Mouse (Mus musculus) hindbrain, embryonic 11.5 days (tissue): ENCODE results near the gene Rassf2. TPM values are rescaled to one million over a fixed set of nuclear protein-coding genes. Genes with fewer than 3 reads are reported as not detected.
A peak's percentile ranks its signal among the peaks of the same experiment; 100 is the strongest.

Experiments used
- ATAC-seq: fragments of 200-750 bp; cut with Nextera tagmentation; 2 replicates; pipeline ENCODE4 v1.8.0; 2017; ENCODE audit warnings: mild to moderate bottlenecking, moderate TSS enrichment, moderate library complexity; ENCODE audit not compliant: low FRiP score
- DNase-seq: peaks from one replicate; pipeline ENCODE4 v3.0.0-alpha.2; 2015; ENCODE audit warnings: low spot score
- H3K27ac ChIP-seq: fragments of 300-500 bp; sonication (generic); 2 replicates; pipeline ENCODE4 v1.5.1; 2014; ENCODE audit warnings: mild to moderate bottlenecking, low read depth, low read length
- H3K27me3 ChIP-seq: fragments of 300-500 bp; sonication (generic); 2 replicates; pipeline ENCODE4 v1.6.1; 2014; ENCODE audit warnings: mild to moderate bottlenecking, low read length, moderate library complexity, mixed read lengths; ENCODE audit not compliant: control insufficient read depth, insufficient read depth
- H3K36me3 ChIP-seq: fragments of 300-500 bp; sonication (generic); 2 replicates; pipeline ENCODE4 v1.6.1; 2014; ENCODE audit warnings: mild to moderate bottlenecking, low read length, moderate library complexity, mixed read lengths; ENCODE audit not compliant: control insufficient read depth, insufficient read depth
- H3K4me1 ChIP-seq: fragments of 300-500 bp; sonication (generic); replicated peaks from 2 replicates; pipeline ENCODE4 v1.6.1; 2014; ENCODE audit warnings: low read length, mixed read lengths; ENCODE audit not compliant: control insufficient read depth, insufficient read depth
- H3K4me2 ChIP-seq: fragments of 300-500 bp; sonication (generic); replicated peaks from 2 replicates; pipeline ENCODE4 v1.6.1; 2014; ENCODE audit warnings: mild to moderate bottlenecking, low read depth, low read length
- H3K4me3 ChIP-seq: fragments of 300-500 bp; sonication (generic); 2 replicates; pipeline ENCODE4 v1.5.1; 2014; ENCODE audit warnings: low read depth, low read length
- H3K9ac ChIP-seq: fragments of 300-500 bp; sonication (generic); 2 replicates; pipeline ENCODE4 v1.6.1; 2014; ENCODE audit warnings: low read depth, low read length
- H3K9me3 ChIP-seq: fragments of 300-500 bp; sonication (generic); 2 replicates; pipeline ENCODE4 v1.6.1; 2016; ENCODE audit warnings: low read length; ENCODE audit not compliant: control insufficient read depth
- WGBS: fragments of 180-500 bp; shearing (Covaris S2); extraction: QIAGEN DNeasy Blood & Tissue Kit; methylation state at CpG from one replicate; pipeline ENCODE4 v1.1.7; 2014; 5-methylcytosine and 5-hydroxymethylcytosine counted together
- polyA plus RNA-seq: library from polyadenylated mRNA; unstranded; fragments of >200 nt; fragmentation: Nextera tagmentation; extraction: Ambion mirVana; gene quantifications from 2 replicates; pipeline ENCODE4 v1.2.1, GENCODE M21; 2014

The Rassf2 gene
- polyA plus RNA-seq, 1 experiment from 2014 or later = 27.2 TPM

- no peak overlapping the region for H3K4me2 ChIP-seq
- H3K4me3 ChIP-seq = no peak overlapping the region
- H3K27me3 ChIP-seq = peaks cover 24% of the 10 kb centered on the region
- no peaks in the 10 kb centered on the region for H3K9me3 ChIP-seq
- ATAC-seq = 0 out of 2 replicates have a peak, but pooled peaks have one; percentile 14
- no peak overlapping the region for H3K27ac ChIP-seq
- peak; percentile 72 for DNase-seq
- WGBS = 50% methylated on average over 9 of the region's 9 CpGs
- no peaks in the 10 kb centered on the region for H3K4me1 ChIP-seq
- H3K9ac ChIP-seq = no peak overlapping the region
- no peaks in the 10 kb centered on the region for H3K36me3 ChIP-seq
These were observed 80.1 kb downstream of the Rassf2 start for GRCm38 (mm10) chr2:131949767-131950597.

- no peak for ATAC-seq
- Histone ChIP-seq H3K27me3 (peaks cover 17% of the 10 kb centered on the region), H3K4me2 (no peak overlapping the region), H3K9me3 (no peaks in the 10 kb centered on the region), H3K9ac (no peak overlapping the region), H3K27ac (no peak overlapping the region), H3K36me3 (no peaks in the 10 kb centered on the region), H3K4me1 (no peaks in the 10 kb centered on the region), H3K4me3 (no peak overlapping the region)
- no peak for DNase-seq
- 76% methylated on average over 11 of the region's 11 CpGs for WGBS
These were observed 81.0 kb downstream of the Rassf2 start for GRCm38 (mm10) chr2:131948916-131949639.

DNA sequence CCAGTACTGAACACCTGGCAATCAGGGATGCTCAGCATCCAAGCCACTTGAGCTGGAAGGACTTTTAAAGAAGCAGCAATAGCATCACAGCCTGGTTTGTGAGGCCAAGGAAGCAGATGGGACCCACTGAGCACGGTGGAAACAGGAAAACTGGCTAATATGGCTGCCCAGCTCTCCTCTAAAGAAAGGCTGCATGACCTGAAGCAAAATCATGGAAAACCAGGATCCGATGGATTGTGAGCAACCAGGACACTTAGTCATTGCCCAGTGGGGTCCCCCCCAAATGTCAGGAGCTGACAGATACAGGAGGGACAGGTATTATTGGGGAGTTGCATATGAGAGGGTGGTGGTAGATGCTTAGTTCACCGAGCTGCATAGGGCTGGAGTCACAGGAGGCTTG is 81.9 kb downstream of the Rassf2 start:
- Histone ChIP-seq H3K4me3 (no peak overlapping the region), H3K27me3 (peaks cover 8% of the 10 kb centered on the region), H3K4me2 (no peak overlapping the region), H3K9me3 (no peaks in the 10 kb centered on the region), H3K4me1 (no peaks in the 10 kb centered on the region), H3K9ac (no peak overlapping the region), H3K27ac (no peak overlapping the region), H3K36me3 (no peaks in the 10 kb centered on the region)
- ATAC-seq (no peak), DNase-seq (no peak)
- 78% methylated on average over 3 of the region's 3 CpGs for WGBS

DNA sequence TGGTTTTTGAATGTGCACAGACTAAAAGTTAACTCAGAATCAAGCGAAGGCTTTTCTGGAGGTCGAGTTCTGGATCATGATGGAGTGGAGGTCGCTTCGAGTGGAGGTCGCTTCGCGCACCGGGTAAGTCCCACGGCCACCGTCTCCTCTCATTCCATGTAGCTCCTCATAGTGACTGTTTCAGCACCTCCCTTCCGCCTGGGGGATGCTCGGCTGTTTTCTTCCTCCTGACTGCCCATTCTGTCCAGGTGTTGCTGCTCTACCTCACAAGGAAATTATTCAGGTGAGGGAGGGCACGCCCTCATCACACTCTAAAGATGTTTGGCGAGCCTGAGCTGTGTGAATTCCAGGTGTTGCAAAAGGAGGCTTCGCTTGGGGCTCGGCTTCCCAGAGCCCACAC is 83.7 kb downstream of the Rassf2 start:
- DNase-seq (no peak), ATAC-seq (no peak)
- Histone ChIP-seq H3K27me3 (0 out of 2 replicates have a peak, but pooled peaks cover 2% of the 10 kb centered on the region), H3K4me1 (no peaks in the 10 kb centered on the region), H3K9ac (no peak overlapping the region), H3K27ac (no peak overlapping the region), H3K36me3 (no peaks in the 10 kb centered on the region), H3K4me2 (no peak overlapping the region), H3K4me3 (no peak overlapping the region), H3K9me3 (no peaks in the 10 kb centered on the region)
- 92% methylated on average over 16 of the region's 16 CpGs for WGBS

DNA sequence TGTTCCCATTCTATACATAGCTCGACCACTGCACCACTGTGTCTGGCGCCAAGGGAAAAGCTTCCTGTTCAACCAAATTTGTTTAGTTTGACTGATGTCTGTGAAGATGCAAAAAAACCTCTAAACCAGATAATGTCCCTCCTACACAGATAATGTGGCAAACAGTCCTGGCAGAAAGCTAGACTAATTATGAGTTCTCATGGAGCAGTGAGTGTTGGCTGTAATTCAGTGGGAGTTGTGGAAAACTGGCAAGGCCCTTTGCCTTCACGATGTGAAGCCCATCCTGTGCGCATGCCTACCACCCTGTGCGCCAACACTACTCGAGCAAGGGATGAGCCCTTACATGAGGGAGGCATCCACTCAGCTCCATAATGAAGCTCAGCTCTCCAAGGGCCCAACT is 84.3 kb downstream of the Rassf2 start:
- Histone ChIP-seq H3K9ac (no peak overlapping the region), H3K4me2 (no peak overlapping the region), H3K27ac (no peak overlapping the region), H3K9me3 (no peaks in the 10 kb centered on the region), H3K4me1 (no peaks in the 10 kb centered on the region), H3K27me3 (0 out of 2 replicates have a peak, but pooled peaks cover 2% of the 10 kb centered on the region), H3K36me3 (no peaks in the 10 kb centered on the region), H3K4me3 (no peak overlapping the region)
- ATAC-seq (no peak), DNase-seq (no peak)
- 88% methylated on average over 6 of the region's 6 CpGs for WGBS

GRCm38 (mm10) chr2:131945225-131945624 is 84.8 kb downstream of the Rassf2 start:
- Histone ChIP-seq H3K27me3 (no peaks in the 10 kb centered on the region), H3K9ac (no peak overlapping the region), H3K36me3 (no peaks in the 10 kb centered on the region), H3K4me3 (no peak overlapping the region), H3K4me1 (no peaks in the 10 kb centered on the region), H3K4me2 (no peak overlapping the region), H3K27ac (no peak overlapping the region), H3K9me3 (no peaks in the 10 kb centered on the region)
- DNase-seq = no peak
- WGBS = 90% methylated on average over 8 of the region's 8 CpGs
- ATAC-seq = no peak

GRCm38 (mm10) chr2:131944370-131944769 is 85.7 kb downstream of the Rassf2 start:
- Histone ChIP-seq H3K9me3 (no peaks in the 10 kb centered on the region), H3K27me3 (no peaks in the 10 kb centered on the region), H3K4me2 (no peak overlapping the region), H3K4me1 (no peaks in the 10 kb centered on the region), H3K36me3 (no peaks in the 10 kb centered on the region), H3K4me3 (no peak overlapping the region), H3K9ac (no peak overlapping the region), H3K27ac (no peak overlapping the region)
- WGBS = 14% methylated on average over 1 of the region's 1 CpGs
- DNase-seq = no peak
- no peak for ATAC-seq

DNA sequence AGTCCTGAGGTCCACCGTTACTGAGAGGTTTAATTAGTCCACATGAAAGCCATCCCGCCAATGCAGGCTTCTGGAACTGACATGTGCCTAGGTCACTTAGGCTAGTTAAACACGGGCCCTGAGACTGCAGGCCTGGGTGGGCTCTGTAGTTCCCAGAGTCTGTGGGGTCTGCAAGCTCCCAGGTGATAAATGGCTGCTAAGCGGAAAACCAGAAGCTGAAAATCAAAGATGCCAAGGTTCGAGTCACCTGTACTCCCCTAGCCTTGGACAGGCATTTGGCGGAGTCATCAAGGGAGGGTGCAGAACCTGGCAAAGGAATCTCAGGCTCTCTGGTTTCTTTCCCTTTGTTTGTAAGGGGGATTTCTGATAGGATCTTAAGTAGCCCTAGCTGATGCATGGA is 88.6 kb downstream of the Rassf2 start:
- DNase-seq (no peak), ATAC-seq (no peak)
- no peak overlapping the region for H3K9ac ChIP-seq
- 76% methylated on average over 6 of the region's 6 CpGs for WGBS
- H3K4me2 ChIP-seq = no peak overlapping the region
- no peaks in the 10 kb centered on the region for H3K4me1 ChIP-seq
- no peaks in the 10 kb centered on the region for H3K27me3 ChIP-seq
- H3K36me3 ChIP-seq = no peaks in the 10 kb centered on the region
- H3K4me3 ChIP-seq = no peak overlapping the region
- no peak overlapping the region for H3K27ac ChIP-seq
- no peaks in the 10 kb centered on the region for H3K9me3 ChIP-seq

GRCm38 (mm10) chr2:131940506-131940905 is 89.6 kb downstream of the Rassf2 start:
- Histone ChIP-seq H3K36me3 (no peaks in the 10 kb centered on the region), H3K4me1 (no peaks in the 10 kb centered on the region), H3K4me2 (no peak overlapping the region), H3K4me3 (no peak overlapping the region), H3K27me3 (no peaks in the 10 kb centered on the region), H3K9ac (no peak overlapping the region), H3K27ac (no peak overlapping the region), H3K9me3 (no peaks in the 10 kb centered on the region)
- WGBS = 78% methylated on average over 3 of the region's 3 CpGs
- DNase-seq = no peak
- no peak for ATAC-seq
